Mouse (Mus musculus) lung, postnatal 10 days (tissue): ENCODE data around the gene Sync.

ENCODE experiments used
- DNase-seq: peaks from one replicate; pipeline ENCODE4 v3.0.0; 2021

Sync gene

GRCm38 (mm10) chr4:129307936-129308335 lies 20.5 kb downstream of the Sync start:
- no peak for DNase-seq

- DNase-seq = no peak
Observed at GRCm38 (mm10) chr4:129313886-129314285, 26.5 kb downstream of the Sync start.

DNA sequence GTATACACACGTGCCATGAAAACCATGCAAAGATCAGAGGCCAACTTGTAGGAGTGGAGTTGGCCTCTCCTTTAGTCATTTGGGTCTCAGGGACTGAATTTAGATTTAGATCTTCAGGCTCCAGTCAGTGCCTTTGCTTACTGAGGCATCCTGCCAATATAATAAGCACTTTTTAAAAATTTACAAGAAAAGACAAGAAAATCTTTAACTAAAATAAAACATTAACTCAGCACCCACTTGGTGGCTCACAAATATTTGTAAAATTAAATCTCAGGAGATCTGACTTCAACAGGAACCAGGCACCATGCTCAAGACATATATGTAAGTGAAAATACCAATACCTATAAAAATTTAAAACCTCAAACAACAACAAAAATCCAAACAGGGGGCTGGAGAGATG lies 33.5 kb downstream of the Sync start:
- DNase-seq = no peak

GRCm38 (mm10) chr4:129322042-129322441 lies 34.6 kb downstream of the Sync start:
- no peak for DNase-seq

- no peak for DNase-seq
Observed at GRCm38 (mm10) chr4:129323491-129323890, 36.1 kb downstream of the Sync start.

GRCm38 (mm10) chr4:129324756-129325155 lies 37.3 kb downstream of the Sync start:
- no peak for DNase-seq

DNA sequence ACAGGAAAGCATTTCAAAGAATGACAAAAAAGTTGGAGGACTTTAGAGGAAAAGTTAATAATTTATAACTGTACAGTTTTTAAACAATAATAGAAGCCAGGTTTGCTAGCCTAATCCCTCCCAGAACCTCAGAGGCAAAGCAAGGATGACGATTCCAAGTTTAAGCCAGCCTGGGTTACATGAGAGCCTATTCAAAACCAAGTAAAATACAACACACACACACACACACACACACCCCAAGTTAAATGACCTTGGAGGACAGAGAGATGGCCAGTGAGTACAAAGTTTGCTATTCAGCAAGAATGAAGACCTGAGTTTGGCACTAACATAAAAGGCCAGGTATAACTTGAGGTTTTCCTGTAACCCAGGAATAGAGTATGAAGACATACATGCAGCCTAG lies 38.8 kb downstream of the Sync start:
- no peak for DNase-seq

- no peak for DNase-seq
Observed at GRCm38 (mm10) chr4:129332846-129333245, 45.4 kb downstream of the Sync start.

GRCm38 (mm10) chr4:129334677-129335215 lies 47.3 kb downstream of the Sync start:
- no peak for DNase-seq

DNA sequence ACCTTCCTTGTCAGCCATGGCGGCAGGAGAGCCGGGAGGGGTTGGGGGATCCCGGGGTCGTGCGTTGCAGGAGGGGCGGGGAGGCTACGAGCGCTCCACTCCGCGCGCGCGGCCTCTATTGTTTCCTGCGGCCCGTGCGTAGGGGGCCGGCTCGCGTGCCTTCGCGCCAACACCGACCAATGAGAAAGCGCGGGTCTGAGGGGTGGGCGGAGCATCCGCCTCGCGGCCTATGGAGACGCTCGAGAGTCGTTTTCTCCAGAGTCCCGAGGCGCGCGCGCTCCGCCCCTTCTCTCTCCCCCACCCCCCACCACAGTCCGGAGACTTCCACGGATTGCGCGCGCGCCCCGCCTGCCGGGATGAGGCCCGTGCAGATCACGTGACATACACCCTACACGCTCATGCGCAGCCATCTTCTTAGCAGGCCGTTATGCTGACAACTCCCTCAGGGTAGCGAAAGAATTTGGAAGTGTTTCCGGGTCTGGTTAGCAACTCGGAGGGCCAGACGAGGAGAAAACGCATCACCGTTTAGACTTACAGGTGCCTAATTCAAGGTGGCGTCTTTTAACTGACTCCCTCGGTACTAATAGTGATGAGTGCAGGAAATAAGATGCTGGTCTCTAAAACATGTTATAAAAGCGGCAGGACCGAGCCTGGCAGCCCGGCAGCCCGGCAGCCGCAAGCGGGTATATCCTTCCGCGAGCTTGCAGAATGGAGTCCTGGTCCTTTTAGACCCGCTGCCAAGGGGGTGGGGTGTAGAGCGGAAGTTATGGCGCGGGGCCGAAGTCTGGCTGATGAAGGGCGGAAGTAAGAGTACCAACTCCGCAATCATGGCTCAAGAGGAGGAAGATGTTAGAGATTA lies 48.0 kb downstream of the Sync start, which contains the start of the genes Rbbp4 and Zbtb8os:
Gene Rbbp4 (minus strand): TSS at position 155 of the 859 bp plus-strand sequence.
Gene Zbtb8os (plus strand): TSS at position 480 of the 859 bp plus-strand sequence.
- DNase-seq = peak; percentile 99

DNA sequence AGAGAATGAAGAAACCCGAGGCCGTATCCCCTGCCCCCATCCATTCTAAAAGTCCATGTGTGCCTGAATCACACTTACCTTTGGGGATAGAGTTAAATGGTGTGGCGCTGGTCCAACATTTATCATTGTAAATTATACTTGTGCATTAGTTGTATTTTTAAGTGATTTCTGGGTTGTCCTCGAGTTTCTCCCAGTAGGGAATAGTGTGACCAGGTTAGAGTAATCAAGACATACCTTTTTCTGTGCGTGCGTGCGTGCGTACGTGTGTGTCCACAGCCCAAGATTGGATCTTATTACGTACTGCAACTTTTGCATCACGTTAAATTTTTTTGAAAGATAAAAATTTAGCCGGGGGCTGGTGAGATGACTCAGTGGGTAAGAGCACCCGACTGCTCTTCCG lies 48.9 kb downstream of the Sync start:
- DNase-seq = no peak

- no peak for DNase-seq
Observed at GRCm38 (mm10) chr4:129339743-129340142, 52.3 kb downstream of the Sync start.

GRCm38 (mm10) chr4:129341888-129342287 lies 54.5 kb downstream of the Sync start:
- DNase-seq = no peak

GRCm38 (mm10) chr4:129342705-129343104 lies 55.3 kb downstream of the Sync start:
- no peak for DNase-seq

- DNase-seq = no peak
Observed at GRCm38 (mm10) chr4:129346481-129347154, 59.2 kb downstream of the Sync start.

DNA sequence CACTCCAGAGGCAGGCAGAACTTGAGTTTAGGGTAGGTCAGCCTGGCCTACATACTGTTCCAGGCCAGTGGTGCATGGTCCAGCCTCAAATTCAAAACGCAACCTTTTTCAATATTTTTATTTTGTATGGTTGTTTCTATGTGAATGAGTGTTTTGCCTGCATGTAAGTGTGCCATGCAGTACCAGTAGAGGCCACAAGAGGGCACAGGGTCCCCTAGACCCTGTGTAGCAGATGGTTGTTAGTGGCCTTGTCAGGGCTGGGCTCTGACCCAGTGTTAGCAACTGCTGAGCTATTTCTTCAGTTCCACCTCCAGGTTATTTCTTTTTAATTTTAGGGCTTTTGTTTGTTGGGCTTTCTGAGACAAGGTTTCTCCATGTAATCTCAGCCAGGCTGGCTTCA lies 63.2 kb downstream of the Sync start:
- peak; percentile 86 for DNase-seq

DNA sequence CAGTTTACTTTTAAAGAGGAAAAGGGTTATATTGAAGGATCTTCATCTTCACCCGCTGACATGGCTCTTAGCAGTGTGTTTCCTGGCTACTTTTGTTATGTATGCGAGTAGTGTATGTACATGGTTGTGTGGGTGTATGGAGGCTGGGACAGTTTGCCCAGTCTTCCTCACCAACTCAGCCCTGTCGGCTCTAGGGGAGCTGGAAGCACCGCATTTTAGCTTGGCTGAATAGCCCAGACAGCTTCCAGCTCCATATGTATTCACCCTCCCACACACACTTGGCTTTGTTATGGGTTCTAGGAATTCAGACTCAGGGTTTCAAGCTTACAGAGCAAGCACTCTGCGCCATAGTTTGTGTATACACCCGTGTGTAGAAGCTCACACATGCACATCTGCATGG lies 63.7 kb downstream of the Sync start:
- no peak for DNase-seq

DNA sequence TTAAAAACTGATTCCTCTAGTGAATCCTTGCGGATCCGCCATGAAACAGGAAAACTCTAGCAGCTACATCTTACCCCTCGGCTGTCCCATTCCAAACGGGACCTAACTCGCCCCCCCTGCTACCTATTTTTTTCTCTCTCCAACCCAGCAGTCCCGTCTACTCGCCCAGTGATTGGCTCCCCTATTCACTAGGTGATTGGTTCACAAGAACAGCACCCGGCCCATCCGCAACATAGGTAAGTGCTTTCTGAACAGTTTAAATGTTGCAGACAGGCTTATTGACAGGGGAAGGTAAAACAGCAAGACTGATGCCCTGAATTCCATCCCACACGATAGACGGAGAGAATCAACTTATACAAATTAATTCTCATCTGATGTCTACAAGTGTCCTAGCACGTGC lies 65.8 kb downstream of the Sync start:
- DNase-seq = no peak

GRCm38 (mm10) chr4:129354236-129354635 lies 66.8 kb downstream of the Sync start:
- DNase-seq = no peak

DNA sequence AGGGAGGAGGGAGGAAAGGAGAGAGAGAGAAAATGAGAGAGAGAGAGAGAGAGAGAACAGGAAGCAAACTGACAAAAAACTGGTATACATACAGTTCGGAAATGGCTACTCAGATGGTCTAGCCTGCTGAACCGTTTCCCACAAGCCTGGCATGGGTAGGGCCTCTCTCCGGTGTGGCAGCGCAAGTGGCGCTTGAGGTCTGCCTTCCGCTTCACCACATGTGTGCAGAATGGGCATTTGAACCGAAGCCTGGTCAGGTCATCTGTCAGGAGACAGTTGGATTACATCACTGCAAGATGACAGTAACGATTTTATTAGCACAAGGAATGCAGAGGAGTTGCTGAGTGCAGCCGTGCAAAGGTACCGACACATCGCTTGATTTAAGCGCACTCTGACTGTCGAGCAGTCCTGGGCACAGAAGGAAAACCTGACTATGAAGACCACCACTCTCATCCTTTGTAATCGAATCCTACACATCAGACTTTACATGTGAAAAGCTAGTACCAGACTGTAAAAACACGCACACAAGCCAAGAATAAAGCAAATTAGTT lies 70.3 kb downstream of the Sync start:
- DNase-seq = no peak
